Mouse (Mus musculus) Patski (cell line): ENCODE data around the gene Tmem256. TPM values are rescaled to one million over a fixed set of nuclear protein-coding genes. Genes with fewer than 3 reads are reported as not detected.

Experiments
- ATAC-seq: fragments of 100-300 bp; one replicate; pipeline ENCODE4 v1.8.0; 2021
- CTCF ChIA-PET: fragments of 350-600 bp; sonication (Branson Sonifier 250); formaldehyde crosslinking; loops from one replicate; lab custom pipeline; 2022; ENCODE audit warnings: inconsistent platforms; lab: Charles Lee
- POLR2A ChIA-PET: fragments of 350-600 bp; sonication (Branson Sonifier 250); formaldehyde crosslinking; loops from one replicate; lab custom pipeline; 2022; ENCODE audit warnings: antibody characterized with exemption, inconsistent platforms; lab: Charles Lee
- DNase-seq: peaks from one replicate; pipeline ENCODE4 v3.0.0-alpha.2; 2011; ENCODE audit warnings: low read depth, low spot score
- H3K27me3 ChIP-seq: fragments of 371-371 bp; one replicate; pipeline ENCODE4 v1.5.1; 2021
- CTCF ChIP-seq: fragments of 100-300 bp; IDR thresholded peaks from one replicate; pipeline ENCODE4 v1.5.1; 2021
- in situ Hi-C: fragments of 300-500 bp; cut with MboI; formaldehyde crosslinking; loops from 3 replicates; pipeline ENCODE4 v1.11.1; 2018; ENCODE audit warnings: low pct_unique_long_range_greater_than_20kb, mixed read lengths
- polyA plus RNA-seq: library from polyadenylated mRNA; unstranded; gene quantifications from one replicate; pipeline ENCODE4 v1.2.3, GENCODE M21; 2021

Gene Tmem256
- polyA plus RNA-seq, 1 experiment from 2014 or later = 158 TPM

GRCm38 (mm10) chr11:69871822-69872221 lies 33.5 kb downstream of the Tmem256 start:
- peaks cover 10% of the 10 kb centered on the region for H3K27me3 ChIP-seq
- ChIA-PET CTCF (interaction anchor here (0.9 to 1.2 kb wide), 2 partner anchors 21 to 113 kb away, joined by 3 to 4 read pairs; no protein-coding TSS in a partner anchor), POLR2A (no interaction called here)
- ATAC-seq (no peak), DNase-seq (no peak)
- in situ Hi-C loops = no loop called here
- no peak for TF ChIP-seq CTCF

GRCm38 (mm10) chr11:69872451-69872850 lies 34.1 kb downstream of the Tmem256 start:
- ChIA-PET POLR2A (no interaction called here), CTCF (interaction anchor here (0.9 to 1.2 kb wide), 2 partner anchors 22 to 113 kb away, joined by 3 to 4 read pairs; no protein-coding TSS in a partner anchor)
- H3K27me3 ChIP-seq = peaks cover 10% of the 10 kb centered on the region
- ATAC-seq = no peak
- DNase-seq = no peak
- TF ChIP-seq CTCF = no peak
- in situ Hi-C loops = no loop called here

GRCm38 (mm10) chr11:69876186-69876585 lies 37.9 kb downstream of the Tmem256 start:
- ChIA-PET CTCF (interaction anchor here (1.4 to 1.5 kb wide), 3 partner anchors 8 to 145 kb away, joined by 3 to 5 read pairs (median 3); no protein-coding TSS in a partner anchor), POLR2A (no interaction called here)
- ATAC-seq = no peak
- in situ Hi-C loops = loop anchor here (5.0 kb wide), 3 partner anchors 69 to 194 kb away; partner anchors contain the start of genes Polr2a, Senp3 and Tmem102
- no peaks in the 10 kb centered on the region for H3K27me3 ChIP-seq
- DNase-seq = no peak
- no peak for TF ChIP-seq CTCF

- in situ Hi-C loops = loop anchor here (5.0 kb wide), 3 partner anchors 70 to 195 kb away; partner anchors contain the start of genes Polr2a, Senp3 and Tmem102
- ChIA-PET POLR2A (no interaction called here), CTCF (interaction anchor here (0.7 to 2.1 kb wide), 8 partner anchors 9 to 146 kb away, joined by 3 to 12 read pairs (median 3); no protein-coding TSS in a partner anchor)
- DNase-seq = no peak
- no peak for TF ChIP-seq CTCF
- no peaks in the 10 kb centered on the region for H3K27me3 ChIP-seq
- ATAC-seq = no peak
Measured at GRCm38 (mm10) chr11:69876867-69877266, 38.6 kb downstream of the Tmem256 start.

GRCm38 (mm10) chr11:69877878-69878277 lies 39.6 kb downstream of the Tmem256 start, which contains the start of gene Tmem95:
Gene Tmem95 (minus strand): TSS chr11:69878018.
- H3K27me3 ChIP-seq = no peaks in the 10 kb centered on the region

GRCm38 (mm10) chr11:69878399-69878798 lies 40.1 kb downstream of the Tmem256 start:
- DNase-seq (no peak), ATAC-seq (no peak)
- in situ Hi-C loops = loop anchor here (5.0 kb wide), 3 partner anchors 71 to 196 kb away; partner anchors contain the start of genes Polr2a, Senp3 and Tmem102
- ChIA-PET CTCF (interaction anchor here (0.8 to 2.1 kb wide), 6 partner anchors 44 to 128 kb away, joined by 3 to 12 read pairs (median 5); partner anchors contain the start of gene Fgf11), POLR2A (interaction anchor here (1.8 kb wide), 1 partner anchor 119 kb away, joined by 5 read pairs; the partner anchor contains the start of gene Polr2a)
- TF ChIP-seq CTCF = no peak
- H3K27me3 ChIP-seq = no peaks in the 10 kb centered on the region

More at GRCm38 (mm10) chr11:69877878-69878277, 39.6 kb downstream of the Tmem256 start, which contains the start of gene Tmem95:
- ATAC-seq = no peak
- ChIA-PET CTCF (interaction anchor here (0.8 to 2.1 kb wide), 6 partner anchors 42 to 144 kb away, joined by 3 to 12 read pairs (median 3); partner anchors contain the start of gene Fgf11), POLR2A (interaction anchor here (1.8 kb wide), 1 partner anchor 119 kb away, joined by 5 read pairs; the partner anchor contains the start of gene Polr2a)
- in situ Hi-C loops = loop anchor here (5.0 kb wide), 3 partner anchors 71 to 196 kb away; partner anchors contain the start of genes Polr2a, Senp3 and Tmem102
- DNase-seq = no peak
- TF ChIP-seq CTCF = no peak

- CTCF ChIA-PET = interaction anchor here (1.0 to 2.1 kb wide), 6 partner anchors 37 to 122 kb away, joined by 3 to 12 read pairs (median 5); partner anchors contain the start of gene Fgf11
- POLR2A ChIA-PET = interaction anchor here (1.8 kb wide), 1 partner anchor 120 kb away, joined by 5 read pairs; the partner anchor contains the start of gene Polr2a
- in situ Hi-C loops = loop anchor here (5.0 kb wide), 3 partner anchors 72 to 197 kb away; partner anchors contain the start of genes Polr2a, Senp3 and Tmem102
- ATAC-seq = no peak
- DNase-seq = no peak
- TF ChIP-seq CTCF = no peak
- H3K27me3 ChIP-seq = no peaks in the 10 kb centered on the region
Measured at GRCm38 (mm10) chr11:69878952-69879351, 40.6 kb downstream of the Tmem256 start.

- ATAC-seq (no peak), DNase-seq (no peak)
- no peak for TF ChIP-seq CTCF
- in situ Hi-C loops = loop anchor here (5.0 kb wide), 3 partner anchors 72 to 197 kb away; partner anchors contain the start of genes Polr2a, Senp3 and Tmem102
- H3K27me3 ChIP-seq = no peaks in the 10 kb centered on the region
- ChIA-PET CTCF (interaction anchor here (1.0 to 1.6 kb wide), 5 partner anchors 38 to 73 kb away, joined by 3 to 6 read pairs (median 5); no protein-coding TSS in a partner anchor), POLR2A (interaction anchor here (1.8 to 2.9 kb wide), 2 partner anchors 21 to 120 kb away, joined by 5 to 16 read pairs; partner anchors contain the start of genes 2810408A11Rik, Neurl4 and Polr2a)
Measured at GRCm38 (mm10) chr11:69879711-69880110, 41.4 kb downstream of the Tmem256 start.

GRCm38 (mm10) chr11:69880506-69880852 lies 42.2 kb downstream of the Tmem256 start:
- ChIA-PET POLR2A (interaction anchor here (0.7 to 2.9 kb wide), 2 partner anchors 20 to 41 kb away, joined by 3 to 16 read pairs; partner anchors contain the start of genes 2810408A11Rik, Eif5a and Neurl4), CTCF (interaction anchor here (1.0 to 1.6 kb wide), 5 partner anchors 19 to 73 kb away, joined by 3 to 5 read pairs (median 3); partner anchors contain the start of gene Ybx2)
- no peaks in the 10 kb centered on the region for H3K27me3 ChIP-seq
- peak; percentile 20 for ATAC-seq
- no peak for TF ChIP-seq CTCF
- peak; percentile 64 for DNase-seq
- in situ Hi-C loops = no loop called here
